Mouse (Mus musculus) hindbrain, postnatal 0 days (tissue): ENCODE measurements around the gene Gm40193. TPM values are rescaled to one million over a fixed set of nuclear protein-coding genes. Genes with fewer than 3 reads are reported as not detected.
A peak's percentile ranks its signal among the peaks of the same experiment; 100 is the strongest.

Experiments
- ATAC-seq: fragments of 200-750 bp; cut with Nextera tagmentation; 2 replicates; pipeline ENCODE4 v1.8.0; 2017; ENCODE audit warnings: mild to moderate bottlenecking, moderate TSS enrichment, moderate library complexity
- DNase-seq: peaks from one replicate; pipeline ENCODE4 v3.0.0-alpha.2; 2015; ENCODE audit warnings: low spot score
- H3K27ac ChIP-seq: fragments of 300-500 bp; sonication (generic); 2 replicates; pipeline ENCODE4 v1.5.1; 2014; ENCODE audit warnings: mild to moderate bottlenecking
- H3K27me3 ChIP-seq: fragments of 300-500 bp; sonication (generic); 2 replicates; pipeline ENCODE4 v1.6.1; 2014; ENCODE audit warnings: low read length, mixed read lengths; ENCODE audit not compliant: insufficient read depth
- H3K36me3 ChIP-seq: fragments of 300-500 bp; sonication (generic); 2 replicates; pipeline ENCODE4 v1.6.1; 2014; ENCODE audit warnings: low read length, mixed read lengths; ENCODE audit not compliant: insufficient read depth
- H3K4me1 ChIP-seq: fragments of 300-500 bp; sonication (generic); 2 replicates; pipeline ENCODE4 v1.6.1; 2014; ENCODE audit warnings: antibody characterized with exemption, low read length, mixed read lengths; ENCODE audit not compliant: insufficient read depth
- H3K4me2 ChIP-seq: fragments of 300-500 bp; sonication (generic); 2 replicates; pipeline ENCODE4 v1.6.1; 2014; ENCODE audit warnings: low read depth, mild to moderate bottlenecking, low read length, moderate library complexity, mixed read lengths
- H3K4me3 ChIP-seq: fragments of 300-500 bp; sonication (generic); 2 replicates; pipeline ENCODE4 v1.5.1; 2014; ENCODE audit warnings: low read length
- H3K9ac ChIP-seq: fragments of 300-500 bp; sonication (generic); replicated peaks from 2 replicates; pipeline ENCODE4 v1.6.1; 2014; ENCODE audit warnings: mild to moderate bottlenecking, low read length, moderate library complexity, mixed read lengths
- H3K9me3 ChIP-seq: fragments of 300-500 bp; sonication (generic); 2 replicates; pipeline ENCODE4 v1.6.1; 2016; ENCODE audit warnings: low read length, mixed read lengths
- CTCF ChIP-seq: IDR thresholded peaks from 2 replicates; pipeline ENCODE4 v1.5.1; 2016; ENCODE audit warnings: antibody characterized with exemption, control low read depth, low read depth
- WGBS: fragments of 180-500 bp; shearing (Covaris S2); extraction: QIAGEN DNeasy Blood & Tissue Kit; methylation state at CpG from one replicate; pipeline ENCODE4 v1.1.7; 2014; 5-methylcytosine and 5-hydroxymethylcytosine counted together
- polyA plus RNA-seq: library from polyadenylated mRNA; unstranded; fragments of >200 nt; fragmentation: Nextera tagmentation; extraction: Ambion mirVana; gene quantifications from 2 replicates; pipeline ENCODE4 v1.2.1, GENCODE M21; 2015
- total RNA-seq: library from RNA; depleted of rRNA; stranded (reverse); fragments of >200 nt; gene quantifications from 2 replicates; pipeline ENCODE4 v1.2.3, GENCODE M21; 2014

The Gm40193 gene
- total and polyA plus RNA-seq, 2 experiments from 2014 or later: not detected

DNA sequence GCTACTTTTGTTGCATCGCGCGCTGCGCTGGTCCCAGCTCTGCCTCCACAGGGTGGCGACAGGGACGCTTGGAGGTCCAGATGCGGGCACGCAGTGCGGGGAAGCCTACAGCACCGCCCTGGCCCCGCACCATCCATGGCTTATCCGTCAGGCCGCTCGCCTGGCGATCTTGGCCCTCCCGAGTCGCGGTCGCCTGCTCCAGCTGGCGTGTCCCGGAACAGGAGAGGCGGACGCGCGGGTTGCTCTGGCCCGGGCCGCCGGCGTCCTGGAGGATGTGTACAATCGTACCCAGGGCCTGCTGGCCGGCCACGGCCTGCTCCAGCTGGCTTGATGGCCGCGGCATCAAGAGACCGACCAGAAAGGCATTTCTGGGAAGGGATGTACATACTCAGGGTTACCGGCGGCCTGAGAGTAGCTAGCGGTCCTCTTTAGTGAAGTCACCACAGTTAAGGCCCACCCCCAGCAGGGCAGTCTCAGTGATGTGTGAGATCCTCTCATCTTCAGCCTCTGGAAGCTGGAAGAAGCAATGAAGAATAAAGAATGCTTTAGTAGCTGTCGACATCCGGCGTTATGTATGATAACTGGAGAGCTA is 12.5 kb downstream of the Gm40193 start:
- Histone ChIP-seq H3K27me3 (no peaks in the 10 kb centered on the region), H3K36me3 (no peaks in the 10 kb centered on the region), H3K4me3 (peak overlapping the region; percentile 22), H3K4me2 (peak overlapping the region; percentile 42), H3K9ac (peak overlapping the region; percentile 52), H3K4me1 (no peaks in the 10 kb centered on the region), H3K27ac (peak overlapping the region; percentile 73; the same call in 1 of the 2 replicates), H3K9me3 (no peaks in the 10 kb centered on the region)
- DNase-seq: peak; percentile 50
- peak; percentile 37 for TF ChIP-seq CTCF
- ATAC-seq: peak; percentile 59
- 15% methylated on average over 41 of the region's 41 CpGs for WGBS

GRCm38 (mm10) chr11:70518923-70519322 is 13.8 kb downstream of the Gm40193 start, which contains the start of gene Gltpd2:
Gene Gltpd2, plus strand, starts transcription at chr11:70519196.
- no peak for ATAC-seq
- WGBS: 74% methylated on average over 10 of the region's 10 CpGs
- TF ChIP-seq CTCF: no peak
- Histone ChIP-seq H3K4me1 (no peaks in the 10 kb centered on the region), H3K9ac (peak within 1 kb of the TSS; percentile 52), H3K4me3 (peak within 1 kb of the TSS; percentile 22; the same call in 1 of the 2 replicates), H3K36me3 (no peaks in the 10 kb centered on the region), H3K4me2 (peak within 1 kb of the TSS; percentile 42), H3K27ac (peak within 1 kb of the TSS; percentile 73; the same call in 1 of the 2 replicates), H3K9me3 (no peaks in the 10 kb centered on the region), H3K27me3 (no peaks in the 10 kb centered on the region)
- DNase-seq: no peak

- ATAC-seq: no peak
- WGBS: 67% methylated on average over 1 of the region's 1 CpGs
- no peaks in the 10 kb centered on the region for H3K36me3 ChIP-seq
- H3K27ac ChIP-seq: no peak overlapping the region
- no peak for DNase-seq
- H3K27me3 ChIP-seq: no peaks in the 10 kb centered on the region
- H3K9me3 ChIP-seq: no peaks in the 10 kb centered on the region
- no peak overlapping the region for H3K4me2 ChIP-seq
- H3K4me1 ChIP-seq: no peaks in the 10 kb centered on the region
- H3K9ac ChIP-seq: no peak overlapping the region
- no peak for TF ChIP-seq CTCF
- H3K4me3 ChIP-seq: no peak overlapping the region
Measured at GRCm38 (mm10) chr11:70518436-70518835, 14.3 kb downstream of the Gm40193 start.

GRCm38 (mm10) chr11:70516352-70516751 is 16.4 kb downstream of the Gm40193 start:
- DNase-seq (peak; percentile 81), ATAC-seq (no peak)
- WGBS: 18% methylated on average over 2 of the region's 2 CpGs
- no peak overlapping the region for H3K9ac ChIP-seq
- TF ChIP-seq CTCF: peak; percentile 82
- H3K36me3 ChIP-seq: no peaks in the 10 kb centered on the region
- H3K27me3 ChIP-seq: no peaks in the 10 kb centered on the region
- H3K4me2 ChIP-seq: no peak overlapping the region
- H3K27ac ChIP-seq: no peak overlapping the region
- H3K4me3 ChIP-seq: no peak overlapping the region
- no peaks in the 10 kb centered on the region for H3K9me3 ChIP-seq
- H3K4me1 ChIP-seq: no peaks in the 10 kb centered on the region

DNA sequence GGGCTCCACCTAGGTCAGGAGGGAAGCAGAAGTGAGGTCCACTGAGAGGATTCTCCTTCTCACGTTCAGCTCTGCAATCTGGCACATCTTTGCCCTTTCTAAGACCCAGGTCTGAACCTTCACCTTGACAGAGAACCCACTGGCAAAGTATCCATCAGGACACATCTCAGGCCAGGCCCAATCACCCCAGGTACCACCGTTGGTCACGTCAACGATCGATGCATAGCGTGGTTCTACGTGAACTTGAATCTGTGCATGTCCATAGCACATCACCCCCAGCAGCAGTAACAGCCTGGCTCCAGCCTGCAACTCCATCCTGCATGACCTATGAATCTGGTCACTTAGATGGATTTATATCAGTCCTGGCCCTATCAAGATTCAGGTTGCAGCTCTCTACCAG is 18.5 kb downstream of the Gm40193 start, which contains the start of gene Vmo1:
Vmo1 (minus strand) TSS at position 329 of the 400 bp plus-strand sequence.
- Histone ChIP-seq H3K9me3 (no peaks in the 10 kb centered on the region), H3K27me3 (no peaks in the 10 kb centered on the region), H3K4me3 (no peak within 1 kb of the TSS), H3K9ac (no peak within 1 kb of the TSS), H3K4me2 (no peak within 1 kb of the TSS), H3K27ac (no peak within 1 kb of the TSS), H3K4me1 (0 out of 2 replicates have a peak, but pooled peaks cover 6% of the 10 kb centered on the region), H3K36me3 (no peaks in the 10 kb centered on the region)
- 90% methylated on average over 7 of the region's 7 CpGs for WGBS
- no peak for ATAC-seq
- DNase-seq: no peak
- TF ChIP-seq CTCF: no peak

- no peak overlapping the region for H3K27ac ChIP-seq
- H3K4me3 ChIP-seq: no peak overlapping the region
- TF ChIP-seq CTCF: no peak
- no peaks in the 10 kb centered on the region for H3K9me3 ChIP-seq
- H3K4me1 ChIP-seq: 0 out of 2 replicates have a peak, but pooled peaks cover 6% of the 10 kb centered on the region
- ATAC-seq: no peak
- no peak overlapping the region for H3K4me2 ChIP-seq
- no peaks in the 10 kb centered on the region for H3K27me3 ChIP-seq
- H3K36me3 ChIP-seq: no peaks in the 10 kb centered on the region
- whole genome bisulfite sequencing: 42% methylated on average over 11 of the region's 11 CpGs
- H3K9ac ChIP-seq: no peak overlapping the region
- no peak for DNase-seq
Measured at GRCm38 (mm10) chr11:70513520-70513919, 19.2 kb downstream of the Gm40193 start.

DNA sequence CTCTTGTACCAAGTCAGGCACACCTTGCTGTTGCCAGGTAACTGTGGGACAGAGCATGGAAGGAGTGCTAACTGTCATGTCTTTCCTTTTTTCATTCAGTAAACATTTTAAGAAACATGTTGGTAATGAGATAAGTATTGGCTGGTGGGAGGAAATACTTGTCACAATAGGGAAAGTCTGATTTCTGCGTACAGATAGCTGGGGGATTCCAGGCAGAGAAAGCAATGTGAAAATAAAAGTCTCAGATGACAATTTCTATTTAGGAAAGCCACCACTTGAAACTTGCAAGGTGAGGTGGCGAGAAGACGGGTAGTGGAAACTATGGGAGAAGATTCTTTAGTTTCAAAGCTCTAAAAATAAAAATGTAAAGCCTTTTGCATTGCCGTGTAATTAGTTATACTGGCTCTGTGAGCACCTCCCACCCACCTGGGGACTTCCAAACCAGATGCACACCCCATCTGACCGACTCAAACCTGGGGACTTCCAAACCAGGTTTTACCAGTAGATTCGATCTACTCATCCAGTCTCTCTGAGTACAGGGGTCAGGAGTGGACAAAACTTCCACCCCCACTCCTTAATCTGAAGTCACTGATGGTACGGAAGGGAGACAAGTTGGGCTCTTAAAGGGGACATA is 19.9 kb downstream of the Gm40193 start:
- no peak overlapping the region for H3K27ac ChIP-seq
- H3K9me3 ChIP-seq: no peaks in the 10 kb centered on the region
- 80% methylated on average over 7 of the region's 7 CpGs for WGBS
- H3K9ac ChIP-seq: no peak overlapping the region
- DNase-seq (no peak), ATAC-seq (no peak)
- no peak overlapping the region for H3K4me3 ChIP-seq
- 0 out of 2 replicates have a peak, but pooled peaks cover 6% of the 10 kb centered on the region for H3K4me1 ChIP-seq
- H3K27me3 ChIP-seq: no peaks in the 10 kb centered on the region
- no peaks in the 10 kb centered on the region for H3K36me3 ChIP-seq
- no peak for TF ChIP-seq CTCF
- no peak overlapping the region for H3K4me2 ChIP-seq
